Mouse (Mus musculus) C2C12 (cell line): Measurements from ENCODE around the gene Soga1.

Experiments
- CTCF ChIP-seq: IDR thresholded peaks from one replicate; pipeline ENCODE4 v1.5.1; 2011; ENCODE audit not compliant: control insufficient read depth, insufficient read depth, insufficient read length
- MYOD1 ChIP-seq: IDR thresholded peaks from one replicate; pipeline ENCODE4 v1.6.1; 2011; ENCODE audit warnings: low read depth; ENCODE audit not compliant: control insufficient read depth, insufficient read length
- USF1 ChIP-seq: IDR thresholded peaks from one replicate; pipeline ENCODE4 v1.6.1; 2011; ENCODE audit warnings: low read depth, mild to moderate bottlenecking, control low read depth, moderate library complexity

DNA sequence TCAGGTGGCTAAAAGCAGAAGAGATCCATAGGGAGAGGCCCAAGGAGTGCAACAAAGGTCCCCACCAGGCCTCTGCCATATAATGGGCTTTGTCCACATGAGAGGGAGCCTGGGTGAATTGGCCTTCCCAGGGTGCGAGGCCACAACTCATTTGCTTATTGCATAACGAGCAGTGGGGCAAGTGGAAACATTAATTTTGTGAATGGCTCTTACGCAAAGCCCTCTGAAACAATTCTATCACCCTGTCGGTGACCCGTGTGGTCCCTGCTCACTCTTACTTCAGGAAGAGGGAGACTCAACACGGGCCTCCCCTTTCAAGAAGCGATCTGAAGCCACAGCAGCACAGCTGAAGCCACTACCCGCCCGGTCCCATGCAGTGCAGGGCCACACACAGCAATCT lies 41.8 kb downstream of the Soga1 start:
- no peak for TF ChIP-seq CTCF
- no peak for TF ChIP-seq USF1
- TF ChIP-seq MYOD1: no peak
